Mouse (Mus musculus) kidney, adult 18-20 months (tissue): ENCODE results near the gene B4galnt3.

ENCODE experiments used
- DNase-seq: peaks from one replicate; pipeline ENCODE4 v3.0.0; 2021

Gene B4galnt3

DNA sequence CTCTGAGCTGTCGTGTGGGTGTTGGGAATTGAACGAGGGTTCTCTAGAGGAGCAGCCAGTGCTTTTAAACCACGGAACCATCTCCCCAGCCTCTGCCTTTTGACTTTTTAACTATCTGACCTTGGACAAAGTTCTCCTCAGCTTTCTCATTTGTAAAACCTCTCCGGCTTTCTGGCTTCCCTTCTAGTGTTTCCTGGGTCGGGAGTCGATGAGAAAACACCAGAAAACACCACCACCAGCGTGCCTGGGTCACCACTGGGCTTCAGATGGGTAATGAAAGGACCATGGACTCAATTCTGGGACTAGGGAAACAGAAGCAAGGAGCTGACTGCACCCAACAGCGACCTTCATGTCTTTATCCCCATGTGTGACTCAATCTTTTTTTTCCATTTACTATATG, 20.2 kb downstream of the B4galnt3 start:
- no peak for DNase-seq

DNA sequence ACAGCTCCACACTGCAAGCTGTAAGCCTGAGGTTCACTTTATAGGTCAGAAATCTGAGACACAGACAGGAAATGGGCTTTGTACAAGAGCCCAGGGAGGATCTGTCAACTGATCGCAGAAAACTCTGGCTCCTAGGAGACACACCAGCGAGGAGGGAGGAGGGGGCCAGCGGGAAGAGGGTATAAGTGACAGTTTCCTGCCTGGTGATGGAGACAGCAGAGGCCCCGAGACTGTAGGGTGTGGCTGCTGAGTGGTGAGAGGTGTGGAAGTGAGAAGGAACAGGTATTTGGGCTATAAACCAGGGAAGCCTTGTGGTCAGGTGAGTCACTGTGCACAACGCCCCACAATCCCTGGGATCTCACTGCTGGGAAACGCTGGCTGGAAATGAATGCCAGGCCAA, 30.2 kb downstream of the B4galnt3 start:
- DNase-seq, result no peak

DNA sequence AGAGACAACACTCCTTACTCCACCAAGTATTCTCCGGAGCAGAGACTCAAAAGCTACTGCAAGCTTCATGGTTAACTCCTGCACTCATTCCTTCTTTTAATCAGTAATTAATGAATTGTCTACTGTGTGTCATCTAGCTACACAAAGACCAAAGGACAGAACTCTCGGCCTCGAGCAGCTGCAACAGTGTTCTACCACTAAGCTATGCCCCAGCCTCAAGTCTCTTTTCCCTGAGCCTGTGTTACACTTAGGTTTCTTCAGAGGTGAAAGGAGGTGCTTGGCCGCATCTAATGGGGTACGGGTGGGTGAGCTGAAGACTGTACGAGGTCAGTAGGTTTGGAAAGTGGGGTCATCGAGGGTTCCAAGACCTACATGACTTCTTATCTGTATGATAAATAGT, 30.8 kb downstream of the B4galnt3 start:
- no peak for DNase-seq

DNA sequence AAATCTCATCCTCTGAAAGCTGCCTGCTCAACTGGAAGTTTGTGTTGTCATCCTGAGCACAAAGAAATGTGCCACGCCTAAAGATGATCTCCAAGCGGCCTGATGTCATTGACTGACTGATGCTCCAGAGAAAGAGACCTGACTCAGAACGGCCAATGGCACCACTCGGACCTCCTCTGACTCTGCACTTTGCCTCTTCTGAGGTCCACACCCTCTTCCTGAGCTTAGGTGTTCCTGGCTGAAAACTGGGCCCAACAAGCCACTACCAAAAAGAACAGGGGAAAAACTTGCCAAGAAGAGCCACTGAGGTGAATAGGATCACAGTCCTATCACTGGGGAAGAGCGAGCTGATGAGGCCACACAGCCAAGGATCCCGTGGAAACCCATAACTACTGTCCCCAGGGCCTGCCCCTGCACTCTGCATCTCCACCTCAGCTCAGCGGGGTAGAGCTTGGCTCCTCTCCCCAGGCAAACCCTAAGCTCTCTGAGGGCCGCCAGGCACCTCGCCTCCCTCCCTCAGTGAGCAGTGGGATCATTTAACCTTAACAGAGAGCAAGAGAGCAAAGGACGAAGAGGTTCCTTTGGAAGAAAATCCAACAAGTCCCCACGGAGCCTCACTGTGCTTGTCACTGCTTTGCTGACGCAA, 31.4 kb downstream of the B4galnt3 start:
- no peak for DNase-seq

DNA sequence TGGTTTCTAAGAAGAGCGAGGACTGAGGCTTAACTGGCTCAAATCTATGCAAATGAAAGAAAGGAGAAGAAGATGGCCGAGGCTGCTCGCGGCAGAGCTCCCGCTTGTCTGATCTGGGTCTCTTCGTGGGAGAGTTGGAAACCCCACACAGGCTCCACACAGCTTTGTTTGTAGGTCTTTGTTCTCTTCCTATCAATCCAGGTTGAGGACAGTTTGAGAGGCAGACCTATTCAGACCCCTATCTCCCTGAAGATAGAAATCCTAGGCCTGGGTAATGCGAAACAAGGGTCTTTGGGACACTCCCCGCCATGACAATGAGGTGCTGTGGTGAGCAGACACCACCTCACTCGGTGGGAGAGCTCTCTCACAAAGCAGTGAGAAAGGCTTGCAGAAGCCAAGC, 34.9 kb downstream of the B4galnt3 start:
- DNase-seq, result no peak

DNA sequence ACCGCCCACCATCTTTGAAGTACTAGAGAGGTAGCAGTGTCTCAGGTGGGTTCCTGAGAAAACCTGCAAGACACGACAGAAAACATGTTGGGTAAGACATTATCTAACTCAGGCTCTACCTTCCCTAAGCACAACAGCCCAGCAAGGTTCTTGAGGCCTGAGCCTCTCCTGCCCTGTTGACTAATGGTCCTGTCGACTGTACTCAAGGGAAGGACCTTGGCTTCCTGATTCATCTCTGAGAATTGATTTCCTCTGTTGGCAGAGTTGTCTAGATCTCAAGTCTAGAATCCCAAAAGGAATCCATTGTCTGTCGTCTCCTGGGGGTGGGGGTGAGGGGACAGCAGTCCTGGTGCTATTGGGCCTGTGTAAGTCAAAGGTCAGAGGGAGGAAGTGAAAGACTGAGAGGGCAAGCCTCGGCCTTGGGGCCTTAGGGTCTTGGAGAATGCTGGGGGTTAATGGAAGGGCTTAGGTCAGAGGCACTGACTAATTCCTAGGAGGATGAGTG, 37.9 kb downstream of the B4galnt3 start:
- no peak for DNase-seq

DNA sequence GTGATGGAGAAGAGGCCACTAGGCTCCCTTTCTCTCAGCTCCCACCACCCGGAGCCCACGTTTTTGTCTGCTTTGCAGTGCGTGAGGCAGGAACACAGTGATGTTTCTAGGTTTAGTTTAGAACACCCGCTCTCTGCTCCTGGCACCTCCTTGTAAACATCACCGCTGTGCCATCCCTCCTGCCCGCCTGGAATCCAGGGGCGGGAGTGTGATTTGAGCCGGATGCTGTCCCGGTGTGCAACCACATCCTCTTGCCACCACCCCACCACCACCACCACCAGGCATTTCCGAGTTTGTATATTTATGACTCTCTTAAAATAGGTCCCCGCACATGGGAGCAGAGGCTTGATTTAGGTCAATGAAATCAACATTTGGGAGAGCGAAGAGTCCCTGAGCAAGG, 38.7 kb downstream of the B4galnt3 start:
- DNase-seq, result no peak

DNA sequence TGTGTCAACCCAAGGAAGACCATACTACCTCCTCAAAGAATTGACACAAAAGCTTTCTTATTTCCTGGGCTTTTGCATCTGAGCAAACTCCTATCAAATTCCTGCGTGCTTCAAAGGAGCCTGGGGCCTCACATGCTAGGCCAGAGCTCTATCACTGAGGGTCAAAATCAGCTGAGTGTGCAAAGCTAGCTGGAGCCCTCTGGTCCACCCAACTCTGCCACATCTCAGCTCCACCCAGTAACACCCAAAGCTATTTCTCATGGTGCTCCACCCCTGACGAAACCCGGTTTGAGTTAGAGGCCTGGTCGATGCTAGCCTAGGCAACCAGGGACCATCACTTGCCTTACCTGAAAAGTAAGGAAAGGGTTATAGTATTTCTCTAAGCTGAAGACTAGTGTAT, 39.2 kb downstream of the B4galnt3 start:
- DNase-seq, result peak; percentile 50

DNA sequence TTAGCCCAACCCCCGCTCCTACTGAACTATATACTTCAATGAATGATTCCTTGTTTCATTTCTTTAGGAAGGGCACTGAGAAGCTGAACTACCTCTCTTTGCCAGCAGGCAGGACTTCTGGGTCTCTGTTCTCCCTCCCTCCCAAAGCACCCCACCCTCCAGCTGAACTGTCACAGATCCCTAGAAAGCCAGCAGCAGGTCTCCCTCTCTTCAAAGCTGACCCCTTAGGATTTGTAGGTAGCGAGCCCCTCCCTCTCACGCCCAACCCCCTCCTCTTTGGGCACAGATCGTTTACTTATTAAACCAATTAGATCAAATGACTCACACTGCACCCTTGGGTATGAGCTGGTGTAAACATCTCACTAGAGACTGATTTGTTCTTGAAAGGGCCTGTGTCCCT, 39.7 kb downstream of the B4galnt3 start:
- peak; percentile 74 for DNase-seq

DNA sequence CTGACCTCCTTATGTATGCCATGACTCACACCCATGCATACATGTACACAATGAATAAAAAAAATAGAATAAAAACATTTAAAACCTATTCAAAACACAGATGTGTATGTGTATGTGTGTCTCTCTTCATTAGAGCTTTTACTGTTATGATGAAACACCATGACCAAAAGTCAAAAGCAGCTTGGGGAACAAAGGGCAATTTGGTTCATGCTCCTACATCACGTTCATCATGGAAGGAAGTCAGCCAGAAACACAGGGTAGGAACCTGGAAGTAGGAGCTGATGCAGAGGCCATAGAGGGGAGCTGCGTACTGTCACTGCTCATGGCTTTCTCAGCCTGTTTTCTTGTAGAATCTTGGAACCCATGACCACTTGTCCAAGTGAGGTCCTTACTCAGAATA, 41.6 kb downstream of the B4galnt3 start:
- DNase-seq, result no peak

DNA sequence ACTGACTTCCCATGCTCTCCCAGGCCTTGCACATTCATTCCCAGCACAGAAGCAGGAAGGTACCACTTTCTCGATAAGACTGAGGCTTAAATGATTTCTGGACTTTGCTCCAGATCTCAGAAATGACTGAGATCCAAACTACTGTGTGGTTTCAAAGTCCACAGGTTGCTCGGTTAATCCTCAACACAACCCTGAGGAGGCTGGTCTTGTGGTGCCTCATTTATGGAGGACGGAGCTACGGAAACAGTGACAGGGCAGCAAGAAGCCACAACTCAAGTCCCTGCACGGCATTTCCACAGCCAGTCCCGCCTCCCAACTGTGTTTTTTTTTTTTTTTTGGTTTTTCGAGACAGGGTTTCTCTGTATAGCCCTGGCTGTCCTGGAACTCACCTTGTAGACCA, 43.3 kb downstream of the B4galnt3 start:
- DNase-seq, result no peak

DNA sequence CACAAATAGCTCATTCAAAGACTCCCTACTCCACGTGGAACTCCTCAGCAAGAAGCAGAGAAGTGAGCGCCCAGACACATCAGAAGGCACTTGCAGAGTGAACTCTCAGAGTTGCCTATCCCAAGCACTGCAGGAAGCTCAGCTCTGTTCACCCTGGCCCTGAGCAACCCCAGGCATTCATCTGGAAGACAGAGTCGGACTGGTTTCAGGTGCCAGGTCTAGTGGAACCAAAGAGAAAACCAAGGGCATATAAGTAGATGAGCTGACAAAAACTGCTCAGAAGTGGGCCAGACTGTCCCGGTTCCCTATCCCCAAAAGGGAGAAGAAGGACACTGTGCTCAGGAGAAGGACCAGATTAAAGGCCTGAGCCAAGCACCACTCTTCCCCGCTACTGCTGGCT, 44.5 kb downstream of the B4galnt3 start:
- no peak for DNase-seq

DNA sequence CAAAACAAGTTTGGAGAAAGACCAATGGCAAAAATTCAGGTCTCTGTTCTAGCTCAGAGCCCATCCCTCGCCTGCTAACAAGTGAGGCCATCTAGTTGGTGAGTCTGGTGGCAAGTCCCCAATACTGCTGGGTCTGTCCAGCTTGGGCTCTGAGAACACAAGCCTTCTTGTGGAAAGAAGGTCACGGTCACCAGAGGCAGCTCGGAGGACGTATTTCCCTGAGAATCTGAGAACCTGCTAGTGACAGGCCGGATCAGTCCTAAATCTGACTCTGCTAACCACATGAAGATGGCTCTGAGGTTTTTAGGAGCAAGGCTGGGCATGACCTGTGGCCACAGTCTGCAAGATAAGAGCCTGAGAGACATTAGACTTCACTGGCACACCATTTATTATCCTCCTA, 47.7 kb downstream of the B4galnt3 start:
- DNase-seq, result no peak

DNA sequence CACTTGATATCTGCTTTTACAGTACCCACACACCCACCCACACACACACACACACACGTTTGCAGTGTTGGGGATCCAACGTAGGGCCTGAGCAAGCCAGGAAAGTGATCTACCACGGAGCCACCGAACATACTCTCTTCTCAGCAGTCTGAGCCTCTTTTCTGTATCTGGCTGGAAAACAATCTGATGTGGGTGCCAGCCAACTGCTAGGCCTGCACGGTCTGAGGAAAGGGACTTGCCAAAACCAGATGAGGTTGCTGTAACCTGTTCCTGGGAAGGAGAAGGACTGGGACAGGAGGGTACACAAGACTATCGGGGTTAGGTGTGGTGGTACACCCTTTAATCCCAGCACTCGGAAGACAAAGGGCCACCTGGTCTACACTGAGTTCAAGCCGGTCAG, 51.1 kb downstream of the B4galnt3 start:
- DNase-seq, result peak; percentile 39

DNA sequence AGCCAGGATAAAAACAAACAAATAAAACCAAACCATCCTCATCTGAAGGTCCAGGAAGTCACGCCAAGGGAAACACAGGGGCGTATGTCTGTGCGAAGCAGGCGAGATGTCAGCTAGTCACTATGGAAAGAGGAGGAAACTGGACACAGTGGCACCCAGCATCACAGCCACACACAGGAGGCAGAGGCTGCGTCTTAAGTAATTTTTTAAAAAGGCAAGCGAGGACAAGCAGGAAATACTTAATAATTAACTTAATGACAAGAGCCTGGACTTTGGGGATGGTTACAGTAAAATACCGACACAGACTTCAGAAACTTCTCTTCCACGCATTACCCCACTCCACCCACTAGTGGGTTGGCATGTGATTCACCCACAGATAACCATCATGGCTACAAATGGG, 51.8 kb downstream of the B4galnt3 start:
- DNase-seq, result peak; percentile 32

DNA sequence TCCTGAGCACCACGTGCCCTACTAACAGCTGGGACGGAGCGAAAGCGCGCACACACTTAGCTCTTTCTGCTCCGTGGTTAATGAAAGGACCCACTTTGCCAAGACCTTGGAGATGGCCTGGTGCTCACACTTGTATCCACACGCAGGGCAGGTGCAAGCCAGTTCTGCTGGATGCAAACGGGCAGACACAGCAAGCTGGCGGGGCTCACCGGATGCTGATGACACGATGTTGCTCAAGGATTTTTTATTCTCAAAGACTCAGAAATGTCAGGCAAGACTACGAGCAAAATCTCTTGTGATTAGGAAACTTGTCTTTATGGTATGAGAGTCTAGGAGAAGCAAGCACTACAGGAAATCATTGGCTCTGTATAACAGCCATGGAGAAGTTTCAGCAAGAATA, 52.9 kb downstream of the B4galnt3 start:
- no peak for DNase-seq

DNA sequence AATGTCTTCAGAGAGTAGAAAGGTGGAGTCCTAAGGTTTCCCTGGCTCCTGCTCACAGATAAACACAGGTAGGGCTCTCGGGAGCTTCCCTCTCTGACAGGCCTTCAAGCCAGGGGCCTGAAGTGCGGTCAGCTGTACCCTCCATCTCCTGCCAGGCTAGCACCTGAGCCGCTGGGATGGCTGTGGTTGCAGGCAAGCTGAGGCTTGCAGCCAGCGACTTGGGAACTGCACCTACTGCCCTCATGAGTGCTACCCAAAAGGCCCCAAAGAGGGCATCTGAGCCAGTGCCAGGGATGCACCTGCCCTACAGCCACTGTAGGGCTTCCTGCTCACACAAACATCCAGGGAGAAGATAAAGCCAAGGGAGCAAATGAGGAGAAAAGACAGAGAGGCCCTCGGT, 53.9 kb downstream of the B4galnt3 start:
- peak; percentile 45 for DNase-seq

DNA sequence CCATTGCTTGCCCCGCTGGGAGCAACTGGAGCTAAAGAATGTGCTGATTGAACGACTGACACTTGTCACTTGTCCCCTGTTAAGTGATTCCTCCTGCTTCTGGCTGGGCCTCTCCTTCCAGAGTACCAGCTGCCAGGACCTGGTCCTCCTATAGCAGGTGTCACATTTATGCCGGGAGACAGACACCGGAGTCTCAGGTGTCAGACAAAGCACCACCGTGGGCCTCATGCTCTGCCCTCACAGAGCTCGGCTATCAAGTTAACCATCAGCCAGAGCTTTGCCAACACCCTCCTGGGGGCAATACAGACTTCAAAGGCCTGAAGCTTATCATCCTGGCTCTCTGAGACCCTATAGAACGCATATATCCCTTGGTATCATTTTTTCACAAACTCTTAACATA, 58.5 kb downstream of the B4galnt3 start:
- DNase-seq, result no peak

DNA sequence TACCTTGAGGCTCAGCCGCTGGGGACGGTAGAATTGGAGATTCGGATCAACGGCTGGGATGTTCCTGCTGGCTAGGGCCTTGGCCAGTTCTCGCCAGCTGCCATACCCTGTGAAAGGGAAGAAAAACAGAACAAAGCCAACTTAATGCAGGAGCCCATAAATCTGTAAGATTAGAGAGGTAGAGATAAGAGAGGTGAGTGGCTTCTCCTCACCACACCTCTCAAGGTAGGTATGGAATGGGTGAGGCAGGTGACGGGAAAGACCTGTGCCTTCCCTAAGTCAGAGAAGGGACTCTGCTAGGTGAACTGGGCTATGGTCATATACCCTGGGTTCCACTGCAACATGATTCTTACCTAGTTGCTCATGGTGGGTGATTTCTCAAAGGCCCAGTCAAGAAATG, 61.5 kb downstream of the B4galnt3 start:
- DNase-seq, result no peak

DNA sequence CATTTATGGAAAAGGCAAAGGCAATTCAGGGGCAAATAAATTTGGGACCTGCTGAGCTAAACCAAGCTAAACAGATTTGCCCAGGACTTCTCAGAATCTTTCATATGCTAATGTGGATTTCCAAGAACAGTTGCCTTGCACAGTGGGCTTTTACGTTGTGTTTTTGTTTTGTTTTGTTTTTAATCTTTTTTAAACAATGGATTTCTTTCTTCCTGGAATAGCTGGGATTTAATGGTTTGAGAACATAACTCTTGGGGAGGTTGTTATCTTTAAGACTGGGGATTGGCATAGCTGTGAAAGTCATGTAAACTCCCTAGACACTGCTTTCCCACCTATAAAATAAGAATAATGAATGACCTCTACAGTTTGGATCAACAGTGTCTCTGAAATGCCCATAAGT, 63.9 kb downstream of the B4galnt3 start:
- no peak for DNase-seq

DNA sequence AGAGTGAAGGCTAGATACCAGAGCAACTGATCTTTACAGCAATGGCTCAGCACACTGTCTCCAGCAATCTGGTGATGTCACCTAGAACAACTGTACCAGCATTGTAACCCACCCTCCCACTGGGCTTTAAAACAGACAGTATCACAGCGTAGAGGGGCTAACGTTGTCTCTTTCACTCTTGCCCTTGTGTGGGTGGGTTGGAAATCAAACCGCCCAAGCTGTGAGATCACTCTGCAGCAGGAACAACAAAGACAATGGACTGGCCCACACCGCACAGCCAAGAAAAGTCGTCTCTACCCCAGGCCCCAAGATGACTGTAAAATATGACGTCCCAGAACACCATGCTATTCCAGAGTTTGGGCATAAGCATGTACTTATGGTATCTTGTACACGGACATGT, 64.6 kb downstream of the B4galnt3 start:
- DNase-seq, result no peak

DNA sequence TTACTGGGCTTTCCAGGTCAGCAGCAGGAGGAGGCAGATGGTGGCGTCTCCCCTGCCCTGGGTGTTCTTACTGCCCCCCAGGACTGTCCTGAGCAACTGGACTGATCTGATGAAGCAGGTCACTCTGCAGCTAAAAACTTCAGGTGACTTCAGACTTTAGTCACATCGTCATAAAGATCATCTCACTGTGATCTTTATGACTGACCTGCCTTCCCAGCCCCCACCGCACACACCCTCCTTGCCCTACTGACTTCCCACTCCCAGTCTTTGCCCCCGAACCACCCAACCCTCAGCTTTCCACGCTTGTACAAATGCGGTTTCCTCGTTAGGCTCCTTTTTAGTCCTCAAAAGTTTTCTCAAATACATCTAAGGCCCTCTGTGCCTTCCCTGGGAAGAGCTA, 67.3 kb downstream of the B4galnt3 start:
- DNase-seq, result no peak

DNA sequence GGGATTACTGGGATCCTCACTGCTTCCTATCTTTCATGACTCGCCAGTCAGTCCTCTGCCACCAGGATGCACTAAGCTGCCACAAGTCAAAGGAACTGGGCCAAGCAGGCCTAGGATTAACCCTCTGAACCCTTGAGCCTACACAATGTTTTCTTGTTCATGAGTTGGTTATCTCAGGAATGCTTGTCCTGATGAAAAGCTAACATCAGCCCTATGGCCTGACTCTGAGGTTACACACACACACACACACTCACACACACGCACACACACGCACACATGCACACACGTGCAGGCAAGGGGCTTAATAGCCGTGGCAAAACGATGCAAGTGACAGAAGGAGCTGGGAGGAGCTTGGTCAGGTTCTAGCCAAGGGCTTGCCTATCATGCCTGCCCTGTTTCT, 69.0 kb downstream of the B4galnt3 start:
- no peak for DNase-seq

DNA sequence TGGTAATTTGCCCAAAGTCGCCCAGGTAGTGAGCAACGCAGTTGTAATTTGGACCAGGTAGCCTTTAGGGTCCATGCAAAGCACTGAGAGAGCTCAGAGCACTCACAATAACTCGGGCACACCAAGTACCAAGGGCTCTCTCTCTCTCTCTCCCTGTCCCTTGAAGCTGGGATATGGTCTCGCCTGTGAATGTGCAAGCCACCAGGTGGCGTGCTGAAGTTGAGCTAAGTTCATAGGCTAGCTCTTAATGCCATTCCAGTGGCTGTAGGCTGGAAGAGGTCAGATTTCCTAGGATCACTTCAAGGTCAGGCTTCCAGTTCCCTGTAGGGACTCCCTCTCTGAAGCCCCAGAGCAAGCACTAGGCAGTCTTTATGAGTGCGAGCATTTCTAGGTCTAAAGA, 71.7 kb downstream of the B4galnt3 start:
- peak; percentile 83 for DNase-seq

DNA sequence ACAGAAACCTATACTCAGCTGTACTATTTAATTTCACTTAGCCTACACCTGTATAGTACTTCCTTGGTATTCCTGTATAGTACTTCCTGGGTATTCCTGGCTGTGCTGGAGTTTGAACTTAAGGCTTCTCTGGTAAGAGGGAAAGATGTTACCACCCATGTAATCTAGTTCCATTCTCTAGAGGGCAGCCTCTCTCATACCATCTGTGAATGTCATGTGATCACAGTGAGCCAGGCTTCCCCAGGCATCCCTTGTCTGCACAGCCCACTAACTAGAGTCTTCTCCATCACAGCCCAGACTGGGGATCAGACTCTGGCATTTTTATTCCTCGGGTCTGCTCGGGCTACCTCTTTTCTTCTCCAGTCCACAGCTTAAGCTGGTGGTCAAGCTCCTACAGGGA, 75.1 kb downstream of the B4galnt3 start:
- DNase-seq, result no peak

DNA sequence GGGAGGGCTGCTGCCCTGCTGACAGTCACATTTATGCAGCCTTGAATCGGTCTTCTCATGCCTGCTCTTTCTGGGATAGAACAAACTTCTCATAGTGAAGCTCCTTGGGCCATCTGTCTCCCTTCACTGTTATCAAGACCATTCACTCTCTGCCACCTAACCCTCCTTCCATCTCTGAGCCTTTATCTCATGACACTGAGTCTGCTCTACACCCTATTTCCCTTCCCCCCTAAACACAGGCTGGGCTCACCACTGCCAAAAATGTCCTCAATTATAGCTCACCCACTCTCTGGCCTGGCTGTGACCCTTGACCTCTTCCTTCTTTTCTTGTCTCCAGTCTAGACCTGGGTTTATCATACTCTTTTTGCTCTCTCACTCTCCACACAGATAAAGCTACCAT, 77.7 kb downstream of the B4galnt3 start:
- no peak for DNase-seq
